Mouse (Mus musculus) cerebellum, postnatal 25 days (tissue): Measurements from ENCODE around the gene Etv1.
"Not testable (repeated sequence)": the region's sequence is repeated elsewhere in the genome, so short reads cannot be mapped to it uniquely, and the experiment has no call there.

Experiments
- DNase-seq, 2 experiments: peaks; one replicate each; pipeline ENCODE4 v3.0.0; 2021; ENCODE audit warnings: mixed read lengths in 2 of 2

The Etv1 gene

GRCm38 (mm10) chr12:38820642-38821041, 41.5 kb downstream of the Etv1 start:
- DNase-seq: no peak

- DNase-seq: peak; percentile 64 to 66
These were observed 45.2 kb downstream of the Etv1 start for GRCm38 (mm10) chr12:38824405-38824804.

GRCm38 (mm10) chr12:38832981-38833380, 53.8 kb downstream of the Etv1 start:
- DNase-seq: peak; percentile 93 to 94

GRCm38 (mm10) chr12:38834581-38834980, 55.4 kb downstream of the Etv1 start:
- DNase-seq: no peak

DNA sequence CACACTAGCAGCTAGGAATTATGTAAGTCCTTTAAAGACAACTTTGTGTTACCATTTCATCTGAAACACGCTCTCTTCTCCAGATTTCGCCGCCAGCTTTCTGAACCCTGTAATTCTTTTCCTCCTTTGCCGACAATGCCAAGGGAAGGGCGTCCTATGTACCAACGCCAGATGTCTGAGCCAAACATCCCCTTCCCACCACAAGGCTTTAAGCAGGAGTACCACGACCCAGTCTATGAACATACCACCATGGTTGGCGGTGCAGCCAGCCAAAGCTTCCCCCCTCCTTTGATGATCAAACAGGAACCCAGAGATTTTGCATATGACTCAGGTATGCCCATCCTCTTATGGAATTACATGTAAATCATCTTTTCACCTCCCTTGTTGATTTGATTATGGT, 55.8 kb downstream of the Etv1 start:
- DNase-seq: not testable (repeated sequence)

- DNase-seq: no peak
These were observed 64.7 kb downstream of the Etv1 start for GRCm38 (mm10) chr12:38843801-38844295.

DNA sequence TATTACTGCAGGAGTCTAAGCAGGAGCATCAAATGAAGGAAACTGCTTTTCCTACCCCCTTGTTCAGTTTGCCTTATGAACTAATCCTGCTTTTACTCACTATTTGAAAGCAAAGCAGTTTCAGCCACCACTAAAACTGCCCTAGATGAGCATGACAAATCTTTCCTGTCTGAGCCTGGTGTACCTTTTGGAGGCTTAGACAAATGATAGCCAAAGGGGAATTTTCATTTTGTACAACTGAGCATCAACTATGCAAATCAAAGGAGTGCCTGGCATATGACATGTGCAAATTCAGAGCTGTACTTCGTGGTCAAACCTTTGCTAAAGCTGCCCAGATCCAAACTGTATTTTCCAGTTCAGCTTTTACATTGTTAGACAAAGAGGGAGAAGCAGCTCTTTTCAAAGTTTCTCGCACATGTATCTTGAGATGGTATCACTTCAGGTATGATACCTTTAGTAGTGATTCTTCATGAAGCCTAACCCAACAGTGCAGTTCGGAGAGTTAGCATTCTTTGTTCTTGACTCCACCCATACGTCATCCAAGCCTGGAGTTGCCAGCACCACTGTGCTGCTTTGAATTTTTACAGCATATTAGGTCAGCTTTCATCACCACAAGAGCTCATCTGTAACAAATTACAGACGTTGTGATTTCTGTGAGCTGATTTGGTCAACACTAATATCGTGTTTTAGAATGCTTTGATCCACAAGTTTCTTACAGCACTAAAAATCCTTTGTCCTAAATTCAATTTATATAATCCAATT, 68.5 kb downstream of the Etv1 start:
- no peak for DNase-seq

- no peak for DNase-seq
These were observed 70.8 kb downstream of the Etv1 start for GRCm38 (mm10) chr12:38849994-38850393.

DNA sequence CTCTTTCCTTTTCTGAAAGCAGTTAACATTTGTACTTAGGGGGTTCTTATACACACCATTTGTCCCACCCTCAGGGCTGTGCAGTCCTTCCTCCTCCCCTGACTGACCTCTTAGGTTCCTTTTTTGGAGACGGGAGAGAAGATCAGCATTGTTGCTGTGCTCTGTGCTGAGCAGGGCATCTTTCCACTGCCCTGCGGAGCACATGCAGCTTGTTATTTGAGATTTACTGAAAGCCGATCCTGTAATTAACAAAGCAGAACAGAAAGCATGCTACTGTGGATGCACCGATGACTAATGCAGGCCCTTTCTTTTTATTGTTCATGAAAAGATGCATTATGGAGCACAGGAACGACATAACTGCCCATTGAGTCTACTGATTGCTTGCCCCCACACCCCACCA, 75.1 kb downstream of the Etv1 start:
- no peak for DNase-seq

DNA sequence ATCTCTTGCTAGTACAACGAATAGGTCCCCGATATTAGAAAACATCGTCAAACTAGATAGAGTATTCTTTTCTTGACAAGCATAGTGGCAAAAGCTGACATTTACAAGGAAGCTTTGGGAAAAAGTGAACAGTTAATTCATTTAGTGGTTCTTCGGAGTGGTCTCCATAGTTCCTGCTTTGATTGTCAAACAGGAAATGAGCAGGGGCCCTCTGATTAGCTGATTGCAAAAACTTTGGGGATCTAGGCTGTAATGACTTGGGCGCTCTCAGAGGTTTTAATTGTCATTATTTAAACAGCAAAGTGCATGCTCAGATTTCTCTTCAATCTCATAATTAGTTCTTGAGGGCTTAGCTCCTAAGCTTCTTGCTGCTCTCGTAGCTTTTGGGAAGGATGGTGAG, 75.6 kb downstream of the Etv1 start:
- DNase-seq: no peak

- DNase-seq: peak; percentile 40 to 51
These were observed 80.5 kb downstream of the Etv1 start for GRCm38 (mm10) chr12:38859675-38860074.

DNA sequence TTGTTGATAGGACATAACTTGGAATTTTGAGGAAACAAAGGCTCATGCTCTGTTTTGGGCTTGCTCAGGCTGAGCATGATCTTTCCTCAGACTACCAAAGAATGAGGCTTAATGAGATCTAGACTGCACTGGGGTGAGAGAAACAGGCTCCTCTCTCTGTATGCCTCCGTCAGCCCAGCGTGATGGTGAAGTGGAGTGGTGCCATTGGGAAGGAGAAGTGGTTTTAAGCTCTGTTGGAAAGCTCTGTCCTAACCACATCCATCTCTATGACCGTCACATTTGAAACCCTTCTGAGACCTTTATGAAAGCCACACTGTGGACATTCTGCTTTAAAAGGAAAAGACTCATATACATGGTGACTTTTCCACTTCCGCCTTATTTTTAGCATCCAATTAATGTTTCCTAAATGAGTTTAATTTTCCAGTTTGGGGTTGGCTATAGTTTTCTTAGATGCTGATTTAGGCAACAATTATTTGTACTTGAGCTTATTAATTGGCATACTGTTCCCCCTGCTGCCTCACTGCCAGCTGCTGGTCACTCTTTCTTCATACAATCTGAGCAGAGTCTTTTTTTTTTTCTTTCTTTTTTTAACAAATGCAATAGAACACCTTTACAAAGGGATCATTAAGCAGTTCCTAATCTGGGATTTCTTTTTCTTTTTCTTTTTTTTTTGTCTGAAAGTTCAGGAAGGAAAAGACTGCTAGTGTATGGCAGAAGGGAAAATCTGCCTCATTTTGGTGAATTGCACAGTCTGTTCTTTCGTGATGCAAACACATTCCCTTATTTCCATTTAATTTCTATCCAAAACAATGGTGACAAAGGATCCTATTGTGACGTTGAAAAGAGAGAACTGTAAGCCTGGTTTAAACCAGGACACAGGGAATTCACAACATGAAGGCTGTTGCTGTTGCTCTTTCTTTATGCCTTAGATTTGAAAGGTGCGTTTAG, 81.3 kb downstream of the Etv1 start:
- DNase-seq: no peak

GRCm38 (mm10) chr12:38863395-38863794, 84.2 kb downstream of the Etv1 start:
- no peak for DNase-seq

DNA sequence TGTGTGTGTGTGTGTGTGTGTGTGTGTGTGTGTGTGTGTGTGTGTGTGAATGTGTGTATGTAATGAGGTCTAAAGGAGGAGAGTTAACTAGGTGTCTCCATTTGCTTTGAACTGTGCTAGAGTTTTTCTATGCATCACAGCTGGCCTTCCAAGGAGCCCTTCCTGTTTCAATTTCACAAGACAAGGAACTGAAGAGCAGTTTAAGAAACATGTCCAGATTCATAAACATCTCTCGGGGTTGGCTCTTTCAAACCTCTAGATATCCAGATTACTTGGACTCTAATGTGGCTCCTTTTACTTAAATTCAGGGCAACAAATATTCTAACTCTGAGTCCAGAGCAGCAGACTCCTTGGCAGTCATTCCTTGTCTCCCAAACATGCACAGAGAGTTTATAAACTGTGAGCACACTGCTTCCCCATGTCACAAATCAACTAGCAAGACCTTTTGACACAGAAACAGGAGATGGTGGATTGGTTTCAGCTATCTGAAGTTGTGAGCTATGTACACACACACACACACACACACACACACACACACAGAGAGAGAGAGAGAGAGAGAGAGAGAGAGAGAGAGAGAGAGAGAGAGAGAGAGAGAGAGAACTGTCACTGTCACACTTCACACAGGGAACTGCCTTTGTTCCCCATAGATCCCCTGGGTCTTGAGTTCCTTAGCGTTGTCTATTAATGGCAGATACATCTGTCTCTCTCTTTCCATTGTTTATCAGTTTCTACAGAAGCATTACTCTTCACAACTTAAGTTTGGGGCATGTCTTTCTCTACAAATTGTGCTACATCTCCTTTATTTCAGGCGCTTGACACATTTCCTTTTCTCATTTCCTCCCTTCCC, 85.0 kb downstream of the Etv1 start:
- DNase-seq: no peak

- no peak for DNase-seq
These were observed 95.4 kb downstream of the Etv1 start for GRCm38 (mm10) chr12:38874470-38874995.

GRCm38 (mm10) chr12:38904516-38904915, 125.3 kb downstream of the Etv1 start:
- DNase-seq: no peak

GRCm38 (mm10) chr12:38906314-38906713, 127.1 kb downstream of the Etv1 start:
- DNase-seq: no peak

GRCm38 (mm10) chr12:38906812-38907211, 127.6 kb downstream of the Etv1 start:
- DNase-seq: peak; percentile 41 to 44

DNA sequence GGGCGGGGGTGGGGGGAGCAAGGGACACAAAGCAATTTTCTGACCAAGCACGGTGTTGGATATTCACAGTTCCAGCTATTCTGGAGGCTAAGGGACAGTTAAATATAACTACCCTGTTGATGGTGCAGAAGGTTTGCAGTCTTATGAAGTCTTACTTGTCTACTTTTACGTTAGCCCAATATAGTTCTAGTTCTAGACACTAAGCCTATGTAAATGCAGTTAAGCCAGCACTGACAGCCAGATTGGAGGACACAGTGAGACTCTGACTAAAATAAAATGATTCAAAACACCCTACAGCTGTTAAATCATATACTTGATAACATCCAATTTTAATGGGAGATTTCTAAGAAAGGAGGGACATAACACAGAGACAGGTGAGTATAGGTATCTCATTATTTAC, 129.8 kb downstream of the Etv1 start:
- DNase-seq: no peak
